Mouse (Mus musculus) v-Abl transformed pro-B cells (cell line): ENCODE results near the gene Cd274.

Source experiments
- in situ Hi-C, 2 experiments: fragments of 400-800 bp; cut with MboI; formaldehyde crosslinking; loops; one replicate each; pipeline ENCODE4 v1.15.1; 2025; ENCODE audit not compliant: unreplicated experiment in 2 of 2

Cd274 gene

GRCm38 (mm10) chr19:29366969-29367622 lies at the start of gene Cd274, which contains the start of gene Plgrkt:
TSS of gene Cd274 (plus strand) at chr19:29367455.
TSS of gene Plgrkt (minus strand) at chr19:29367390.
- in situ Hi-C loops: loop anchor here (5.0 to 25.0 kb wide), 4 partner anchors 50 to 445 kb away; partner anchors contain the start of genes 9930021J03Rik (in 1 of the 2) and Ranbp6 (in 1 of the 2)

GRCm38 (mm10) chr19:29323416-29324049 lies 43.7 kb upstream of the Cd274 start:
- in situ Hi-C loops: no loop called here

GRCm38 (mm10) chr19:29325053-29325851 lies 42.0 kb upstream of the Cd274 start, which contains the start of gene Insl6:
TSS of gene Insl6 (minus strand) at chr19:29325356.
- in situ Hi-C loops: loop anchor here in 1 of 2 experiments (25.0 kb wide), 1 partner anchor 1888 kb away; the partner anchor contains the start of gene Pum3

- in situ Hi-C loops: loop anchor here in 1 of 2 experiments (25.0 kb wide), 1 partner anchor 1889 kb away; the partner anchor contains the start of gene Pum3
Observed at GRCm38 (mm10) chr19:29325852-29326180, 41.4 kb upstream of the Cd274 start.

- in situ Hi-C loops: loop anchor here in 1 of 2 experiments (25.0 kb wide), 1 partner anchor 1889 kb away; the partner anchor contains the start of gene Pum3
Observed at GRCm38 (mm10) chr19:29326396-29326795, 40.9 kb upstream of the Cd274 start.

GRCm38 (mm10) chr19:29326822-29327552 lies 40.3 kb upstream of the Cd274 start:
- in situ Hi-C loops: loop anchor here in 1 of 2 experiments (25.0 kb wide), 1 partner anchor 1890 kb away; the partner anchor contains the start of gene Pum3

GRCm38 (mm10) chr19:29334068-29334745 lies 33.0 kb upstream of the Cd274 start, which contains the start of gene Rln1:
TSS of gene Rln1 (minus strand) at chr19:29334670.
- in situ Hi-C loops: loop anchor here in 1 of 2 experiments (25.0 kb wide), 1 partner anchor 1897 kb away; the partner anchor contains the start of gene Pum3

GRCm38 (mm10) chr19:29336624-29337023 lies 30.6 kb upstream of the Cd274 start:
- in situ Hi-C loops: loop anchor here in 1 of 2 experiments (25.0 kb wide), 1 partner anchor 1899 kb away; the partner anchor contains the start of gene Pum3

- in situ Hi-C loops: loop anchor here in 1 of 2 experiments (25.0 kb wide), 1 partner anchor 1904 kb away; the partner anchor contains the start of gene Pum3
Observed at GRCm38 (mm10) chr19:29341029-29341428, 26.2 kb upstream of the Cd274 start.

GRCm38 (mm10) chr19:29342281-29342680 lies 25.0 kb upstream of the Cd274 start:
- in situ Hi-C loops: loop anchor here in 1 of 2 experiments (25.0 kb wide), 1 partner anchor 1905 kb away; the partner anchor contains the start of gene Pum3

GRCm38 (mm10) chr19:29344868-29345267 lies 22.4 kb upstream of the Cd274 start:
- in situ Hi-C loops: loop anchor here in 1 of 2 experiments (25.0 kb wide), 1 partner anchor 1908 kb away; the partner anchor contains the start of gene Pum3

- in situ Hi-C loops: loop anchor here in 1 of 2 experiments (25.0 kb wide), 1 partner anchor 1908 kb away; the partner anchor contains the start of gene Pum3
Observed at GRCm38 (mm10) chr19:29345636-29346035, 21.6 kb upstream of the Cd274 start.

GRCm38 (mm10) chr19:29350991-29351390 lies 16.3 kb upstream of the Cd274 start:
- in situ Hi-C loops: loop anchor here (5.0 to 25.0 kb wide), 7 partner anchors 221 to 1904 kb away; partner anchors contain the start of genes 9930021J03Rik (in 1 of the 2) and Ranbp6 (in 1 of the 2)

GRCm38 (mm10) chr19:29354895-29355877 lies 12.1 kb upstream of the Cd274 start:
- in situ Hi-C loops: loop anchor here (5.0 to 25.0 kb wide), 8 partner anchors 147 to 1908 kb away; partner anchors contain the start of genes 9930021J03Rik (in 1 of the 2) and Ranbp6 (in 1 of the 2)

GRCm38 (mm10) chr19:29356281-29356680 lies 11.0 kb upstream of the Cd274 start:
- in situ Hi-C loops: loop anchor here (5.0 to 25.0 kb wide), 4 partner anchors 146 to 1191 kb away; partner anchors contain the start of genes 9930021J03Rik (in 1 of the 2) and Ranbp6 (in 1 of the 2)

GRCm38 (mm10) chr19:29360251-29360650 lies 7.0 kb upstream of the Cd274 start:
- in situ Hi-C loops: loop anchor here (10.0 to 25.0 kb wide), 2 partner anchors 125 to 452 kb away; partner anchors contain the start of genes 9930021J03Rik (in 1 of the 2) and Ranbp6 (in 1 of the 2)
